Mouse (Mus musculus): ENCODE data around the gene Pwp1. TPM values are rescaled to one million over a fixed set of nuclear protein-coding genes. Genes with fewer than 3 reads are reported as not detected.

The Pwp1 gene
- polyA plus RNA-seq, 1 experiment, result 22.1 TPM

Other genes with a start within 250 kb of the Pwp1 start
- gene Prdm4, start 87.6 kb downstream of the Pwp1 start, polyA plus RNA-seq (2012; rRNA removed), result 19.4 and 21.4 TPM in 2 replicates
- gene Ascl4, start 98.2 kb downstream of the Pwp1 start, polyA plus RNA-seq (2012; rRNA removed), result 0.04 TPM in 1 of 2 replicates, not detected in the other
- 102 and 112 TPM in 2 replicates for gene Rtcb, start 128.3 kb downstream of the Pwp1 start, polyA plus RNA-seq (2012; rRNA removed)
- 0.06 and 0.18 TPM in 2 replicates for gene Bpifc, start 182.4 kb downstream of the Pwp1 start, polyA plus RNA-seq (2012; rRNA removed)
- 29.6 and 31.4 TPM in 2 replicates for gene Fbxo7, start 192.5 kb downstream of the Pwp1 start, polyA plus RNA-seq (2012; rRNA removed)